Comparison of ENCODE assay signal across 7 mouse cellular contexts in the genomic region with DNA sequence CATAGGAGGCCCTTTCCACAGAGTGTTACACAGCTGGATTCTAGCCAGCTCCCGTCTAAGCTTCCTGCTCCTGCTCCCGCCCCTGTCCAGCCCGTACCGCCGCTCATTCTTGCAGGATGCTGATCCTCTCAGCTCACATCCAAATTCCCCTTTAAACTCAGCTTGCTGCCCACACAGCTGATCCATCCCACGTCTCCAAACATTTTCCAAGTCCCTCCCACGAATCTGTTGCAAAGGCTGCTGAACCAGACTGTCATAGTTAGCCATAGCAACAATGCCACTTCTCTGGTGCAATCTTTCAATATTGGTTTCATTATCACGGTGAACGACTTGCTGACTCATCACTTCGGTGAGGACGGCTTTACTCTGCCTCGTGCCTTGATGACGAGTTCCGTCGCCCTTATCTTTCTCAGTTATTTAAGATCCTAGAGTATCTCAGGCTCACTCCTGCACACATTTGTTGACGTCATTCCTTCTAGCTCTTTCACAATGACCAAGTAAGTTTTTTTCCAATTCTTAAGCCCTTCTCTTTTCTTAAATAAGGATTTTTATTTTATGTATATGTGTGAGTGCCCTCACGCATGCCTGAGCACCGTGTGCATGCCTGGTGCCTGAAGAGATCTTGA.
A peak's percentile ranks its signal among the peaks of the same experiment; 100 is the strongest.
DNase-seq lines count a peak whose midpoint lies in the region; ATAC-seq and TF ChIP-seq lines count a peak whose summit lies in the region.

No protein-coding gene starts in this region.

- 35% methylated on average over 18 of the region's 18 CpGs for WGBS in heart, embryonic 15.5 days
- 27% methylated on average over 18 of the region's 18 CpGs for WGBS in lung, embryonic 16.5 days
- WGBS in midbrain, embryonic 15.5 days = 81% methylated on average over 18 of the region's 18 CpGs
- WGBS in thymus, adult 2 months = 87% methylated on average over 18 of the region's 18 CpGs

- H3K9ac ChIP-seq in heart, embryonic 15.5 days = 0 out of 2 replicates have a peak overlapping the region, but pooled peaks have one; percentile 3
- H3K9ac ChIP-seq in lung, embryonic 16.5 days (ENCODE audit: low read length) = peak overlapping the region; percentile 27
- no peak overlapping the region for H3K9ac ChIP-seq in midbrain, embryonic 15.5 days

- no peaks in the 10 kb centered on the region for H3K27me3 ChIP-seq in heart, embryonic 15.5 days
- no peaks in the 10 kb centered on the region for H3K27me3 ChIP-seq in lung, embryonic 16.5 days (ENCODE audit: control insufficient read depth, insufficient read depth, low read depth, low read length)
- H3K27me3 ChIP-seq in midbrain, embryonic 15.5 days (replicated peaks) = no peaks in the 10 kb centered on the region
- no peaks in the 10 kb centered on the region for H3K27me3 ChIP-seq in thymus, adult 2 months (ENCODE audit: control insufficient read depth, insufficient read depth, low read length)

- H3K36me3 ChIP-seq in heart, embryonic 15.5 days = no peaks in the 10 kb centered on the region
- no peaks in the 10 kb centered on the region for H3K36me3 ChIP-seq in lung, embryonic 16.5 days (ENCODE audit: control insufficient read depth, insufficient read depth, low read length)
- no peaks in the 10 kb centered on the region for H3K36me3 ChIP-seq in midbrain, embryonic 15.5 days (replicated peaks)
- no peaks in the 10 kb centered on the region for H3K36me3 ChIP-seq in thymus, adult 2 months (ENCODE audit: control insufficient read depth, insufficient read depth, low read length)

- H3K4me1 ChIP-seq in heart, embryonic 15.5 days (replicated peaks) = 0 out of 2 replicates have a peak, but pooled peaks cover 4% of the 10 kb centered on the region
- peaks cover 1% of the 10 kb centered on the region; the same call in 1 of the 2 replicates for H3K4me1 ChIP-seq in lung, embryonic 16.5 days (replicated peaks; ENCODE audit: control insufficient read depth, insufficient read depth, low read length)
- H3K4me1 ChIP-seq in midbrain, embryonic 15.5 days = no peaks in the 10 kb centered on the region
- H3K4me1 ChIP-seq in thymus, adult 2 months (replicated peaks; ENCODE audit: control insufficient read depth, insufficient read depth, low read length) = no peaks in the 10 kb centered on the region

- H3K4me3 ChIP-seq in heart, embryonic 15.5 days = peak overlapping the region; percentile 40
- H3K4me3 ChIP-seq in lung, embryonic 16.5 days (ENCODE audit: low read length) = peak overlapping the region; percentile 31
- no peak overlapping the region for H3K4me3 ChIP-seq in midbrain, embryonic 15.5 days
- no peak overlapping the region for H3K4me3 ChIP-seq in thymus, adult 2 months (ENCODE audit: control insufficient read depth, insufficient read depth, low read length)

- H3K9me3 ChIP-seq in heart, embryonic 15.5 days (replicated peaks) = 0 out of 2 replicates have a peak, but pooled peaks cover 3% of the 10 kb centered on the region
- peaks cover 5% of the 10 kb centered on the region; the same call in 1 of the 2 replicates for H3K9me3 ChIP-seq in lung, embryonic 16.5 days (ENCODE audit: control insufficient read depth, low read length)
- 0 out of 2 replicates have a peak, but pooled peaks cover 4% of the 10 kb centered on the region for H3K9me3 ChIP-seq in midbrain, embryonic 15.5 days

- no peak for TF ChIP-seq CTCF in brain, embryonic 14.5 days (IDR thresholded peaks at IDR 0.05; ENCODE audit: borderline replicate concordance, extremely low read depth, insufficient read depth, insufficient read length)
- TF ChIP-seq CTCF in thymus, adult 2 months (IDR thresholded peaks at IDR 0.05; ENCODE audit: borderline replicate concordance, control insufficient read depth, extremely low read depth, insufficient read depth, low read length, poor library complexity) = no peak

- H3K4me2 ChIP-seq in heart, embryonic 15.5 days = peak overlapping the region; percentile 65
- H3K4me2 ChIP-seq in lung, embryonic 16.5 days (ENCODE audit: low read depth, low read length) = peak overlapping the region; percentile 52
- H3K4me2 ChIP-seq in midbrain, embryonic 15.5 days = no peak overlapping the region

- H3K27ac ChIP-seq in heart, embryonic 15.5 days = no peak overlapping the region
- H3K27ac ChIP-seq in lung, embryonic 16.5 days (ENCODE audit: low read length) = 0 out of 2 replicates have a peak overlapping the region, but pooled peaks have one; percentile 15
- no peak overlapping the region for H3K27ac ChIP-seq in midbrain, embryonic 15.5 days
- H3K27ac ChIP-seq in thymus, adult 2 months (ENCODE audit: control insufficient read depth, insufficient read depth, low read length) = no peak overlapping the region

- DNase-seq in kidney, postnatal 10 days = peak; percentile 64
- DNase-seq in kidney, adult 11 months = no peak
- DNase-seq in brain, embryonic 14.5 days (ENCODE audit: low read depth) = peak; percentile 38
- no peak for DNase-seq in thymus, adult 2 months

- no peak; the same call in 1 of the 2 replicates for ATAC-seq in heart, embryonic 15.5 days (replicated peaks; ENCODE audit: insufficient number of reproducible peaks, insufficient read depth, low FRiP score, low read depth)
- ATAC-seq in lung, embryonic 16.5 days (ENCODE audit: low read depth) = peak; percentile 62
- ATAC-seq in midbrain, embryonic 15.5 days (replicated peaks) = no peak

- no peak for TF ChIP-seq POLR2A in brain, embryonic 14.5 days (IDR thresholded peaks at IDR 0.05; ENCODE audit: borderline replicate concordance, extremely low read depth, insufficient read depth, insufficient read length, poor library complexity, severe bottlenecking)
- TF ChIP-seq POLR2A in thymus, adult 2 months (IDR thresholded peaks at IDR 0.05; ENCODE audit: control insufficient read depth, extremely low read depth, insufficient read depth, low read length, poor library complexity) = no peak

Comparison
In these comparisons a context has a peak if more than half of its experiments do, and no peak if none do; other contexts are left out.
1. DNase-seq: peak in kidney, postnatal 10 days (single experiment) and brain, embryonic 14.5 days (single experiment); none in kidney, adult 11 months (single experiment) and thymus, adult 2 months (single experiment).
2. H3K4me3 ChIP-seq: peak in heart, embryonic 15.5 days (single experiment) and lung, embryonic 16.5 days (single experiment); none in midbrain, embryonic 15.5 days (single experiment) and thymus, adult 2 months (single experiment).